Mouse (Mus musculus): ENCODE data around the gene Il10rb. TPM values are rescaled to one million over a fixed set of nuclear protein-coding genes. Genes with fewer than 3 reads are reported as not detected.
A peak's percentile ranks its signal among the peaks of the same experiment; 100 is the strongest.

Il10rb gene
- polyA plus RNA-seq, 1 experiment from 2014 or later: 33.6 TPM

GRCm38 (mm10) chr16:91448088-91448487 is 42.1 kb downstream of the Il10rb start:
- no peaks in the 10 kb centered on the region for H3K27me3 ChIP-seq (ENCODE audit: control insufficient read depth, insufficient read depth, low read depth, low read length)
- H3K4me1 ChIP-seq (ENCODE audit: control insufficient read depth, low read depth, low read length): peaks cover 55% of the 10 kb centered on the region
- H3K9ac ChIP-seq (ENCODE audit: low read depth, low read length): peak overlapping the region; percentile 54
- H3K27ac ChIP-seq (ENCODE audit: low read length): peak overlapping the region; percentile 90
- H3K9me3 ChIP-seq (replicated peaks; ENCODE audit: control insufficient read depth, low read length): peaks cover 3% of the 10 kb centered on the region; the same call in 1 of the 2 replicates
- H3K4me2 ChIP-seq (ENCODE audit: low read depth, low read length): peak overlapping the region; percentile 38
- H3K4me3 ChIP-seq (ENCODE audit: low read depth, low read length): no peak overlapping the region
- H3K36me3 ChIP-seq (ENCODE audit: control insufficient read depth, insufficient read depth): no peaks in the 10 kb centered on the region
- 48% methylated on average over 5 of the region's 5 CpGs for WGBS (ENCODE audit: insufficient replicate concordance)
- ATAC-seq (ENCODE audit: low read depth): peak; percentile 77

GRCm38 (mm10) chr16:91448895-91449294 is 42.9 kb downstream of the Il10rb start:
- Histone ChIP-seq H3K9ac (ENCODE audit: low read depth, low read length) (peak overlapping the region; percentile 36), H3K9me3 (replicated peaks; ENCODE audit: control insufficient read depth, low read length) (peaks cover 2% of the 10 kb centered on the region; the same call in 1 of the 2 replicates), H3K4me1 (ENCODE audit: control insufficient read depth, low read depth, low read length) (peaks cover 51% of the 10 kb centered on the region), H3K4me2 (ENCODE audit: low read depth, low read length) (no peak overlapping the region), H3K36me3 (ENCODE audit: control insufficient read depth, insufficient read depth) (no peaks in the 10 kb centered on the region), H3K27me3 (ENCODE audit: control insufficient read depth, insufficient read depth, low read depth, low read length) (no peaks in the 10 kb centered on the region), H3K27ac (ENCODE audit: low read length) (peak overlapping the region; percentile 90), H3K4me3 (ENCODE audit: low read depth, low read length) (no peak overlapping the region)
- peak; percentile 57 for ATAC-seq (ENCODE audit: low read depth)
- WGBS (ENCODE audit: insufficient replicate concordance): 40% methylated on average over 7 of the region's 7 CpGs

DNA sequence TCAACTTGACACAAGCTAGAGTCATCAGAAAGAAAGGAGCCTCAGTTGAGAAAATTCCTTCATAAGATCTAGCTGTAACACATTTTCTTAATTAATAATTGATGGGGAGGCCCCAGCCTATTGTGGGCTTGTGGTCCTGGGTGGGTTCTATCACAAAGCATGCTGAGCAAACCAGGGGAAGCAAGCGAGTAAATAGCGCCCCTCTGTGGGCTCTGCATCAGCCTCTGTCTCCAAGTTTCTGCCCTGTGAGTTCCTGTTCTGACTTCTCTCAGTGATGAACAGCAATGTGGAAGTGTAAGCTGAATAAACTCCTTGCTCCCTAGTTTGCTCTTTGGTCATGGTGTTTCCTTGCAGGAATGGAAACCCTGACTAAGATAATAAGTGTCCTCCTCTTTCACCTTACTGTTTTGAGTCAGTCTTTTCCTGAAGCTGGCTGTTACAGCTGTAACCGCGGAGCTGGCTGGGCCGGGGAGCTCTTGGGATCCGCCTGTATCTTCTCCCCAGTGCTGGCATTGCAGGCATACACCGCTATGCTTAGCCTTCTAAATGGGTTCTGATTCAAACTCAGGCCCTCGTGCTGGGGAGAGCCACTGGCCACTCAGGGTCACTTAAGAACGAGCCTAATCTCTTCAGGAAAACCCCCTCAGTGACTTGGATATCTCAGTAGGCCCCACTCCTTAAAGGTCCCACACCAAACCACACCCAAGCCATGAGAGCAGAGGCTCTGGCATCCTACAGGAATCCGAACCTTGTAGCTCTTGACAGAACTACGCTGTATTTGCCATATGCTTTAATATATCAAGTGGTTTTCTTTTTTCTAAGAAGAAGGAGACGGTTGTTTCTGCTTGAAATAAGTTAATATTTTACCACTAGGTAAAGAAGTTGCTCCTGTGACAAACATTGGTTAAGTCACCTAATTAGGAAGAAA is 44.4 kb downstream of the Il10rb start:
- H3K27ac ChIP-seq (ENCODE audit: low read length): peak overlapping the region; percentile 41
- no peaks in the 10 kb centered on the region for H3K27me3 ChIP-seq (ENCODE audit: control insufficient read depth, insufficient read depth, low read depth, low read length)
- no peak overlapping the region for H3K4me3 ChIP-seq (ENCODE audit: low read depth, low read length)
- H3K9me3 ChIP-seq (replicated peaks; ENCODE audit: control insufficient read depth, low read length): no peaks in the 10 kb centered on the region
- no peak overlapping the region for H3K9ac ChIP-seq (ENCODE audit: low read depth, low read length)
- no peak overlapping the region for H3K4me2 ChIP-seq (ENCODE audit: low read depth, low read length)
- 76% methylated on average over 12 of the region's 12 CpGs for WGBS (ENCODE audit: insufficient replicate concordance)
- peaks cover 51% of the 10 kb centered on the region for H3K4me1 ChIP-seq (ENCODE audit: control insufficient read depth, low read depth, low read length)
- no peak for ATAC-seq (ENCODE audit: low read depth)
- H3K36me3 ChIP-seq (ENCODE audit: control insufficient read depth, insufficient read depth): no peaks in the 10 kb centered on the region

- WGBS (ENCODE audit: insufficient replicate concordance): 27% methylated on average over 2 of the region's 2 CpGs
- peak overlapping the region; percentile 4; the same call in 1 of the 2 replicates for H3K9ac ChIP-seq (ENCODE audit: low read depth, low read length)
- ATAC-seq (ENCODE audit: low read depth): no peak
- H3K4me3 ChIP-seq (ENCODE audit: low read depth, low read length): no peak overlapping the region
- no peak overlapping the region for H3K4me2 ChIP-seq (ENCODE audit: low read depth, low read length)
- H3K27me3 ChIP-seq (ENCODE audit: control insufficient read depth, insufficient read depth, low read depth, low read length): no peaks in the 10 kb centered on the region
- no peaks in the 10 kb centered on the region for H3K9me3 ChIP-seq (replicated peaks; ENCODE audit: control insufficient read depth, low read length)
- H3K4me1 ChIP-seq (ENCODE audit: control insufficient read depth, low read depth, low read length): peaks cover 40% of the 10 kb centered on the region
- H3K27ac ChIP-seq (ENCODE audit: low read length): peak overlapping the region; percentile 51
- no peaks in the 10 kb centered on the region for H3K36me3 ChIP-seq (ENCODE audit: control insufficient read depth, insufficient read depth)
These were observed 46.0 kb downstream of the Il10rb start for GRCm38 (mm10) chr16:91451949-91452348.

GRCm38 (mm10) chr16:91452363-91452896 is 46.5 kb downstream of the Il10rb start:
- H3K27ac ChIP-seq (ENCODE audit: low read length): peak overlapping the region; percentile 51
- peaks cover 36% of the 10 kb centered on the region for H3K4me1 ChIP-seq (ENCODE audit: control insufficient read depth, low read depth, low read length)
- no peaks in the 10 kb centered on the region for H3K27me3 ChIP-seq (ENCODE audit: control insufficient read depth, insufficient read depth, low read depth, low read length)
- no peaks in the 10 kb centered on the region for H3K36me3 ChIP-seq (ENCODE audit: control insufficient read depth, insufficient read depth)
- H3K9me3 ChIP-seq (replicated peaks; ENCODE audit: control insufficient read depth, low read length): no peaks in the 10 kb centered on the region
- WGBS (ENCODE audit: insufficient replicate concordance): 39% methylated on average over 6 of the region's 6 CpGs
- no peak overlapping the region for H3K9ac ChIP-seq (ENCODE audit: low read depth, low read length)
- no peak overlapping the region for H3K4me2 ChIP-seq (ENCODE audit: low read depth, low read length)
- no peak for ATAC-seq (ENCODE audit: low read depth)
- H3K4me3 ChIP-seq (ENCODE audit: low read depth, low read length): no peak overlapping the region

DNA sequence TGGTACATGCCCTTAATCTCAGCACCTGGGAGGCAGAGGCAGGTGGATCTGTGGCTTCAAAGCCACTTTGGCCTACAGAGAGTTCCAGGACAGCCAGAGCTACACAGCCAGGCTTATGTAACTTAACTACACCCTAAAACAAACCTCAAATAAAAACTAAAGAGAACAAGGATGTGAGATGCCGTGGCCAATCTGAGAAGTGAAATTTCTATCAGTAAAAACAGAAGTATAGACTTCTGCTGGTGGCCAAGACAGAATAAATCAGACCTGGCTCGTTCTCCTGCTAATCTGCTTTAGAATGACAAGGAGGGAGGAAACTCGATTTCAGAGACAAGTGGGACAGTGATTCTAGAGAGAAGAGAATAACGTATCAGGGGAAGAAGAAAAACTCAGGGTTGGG is 49.9 kb downstream of the Il10rb start:
- no peak for ATAC-seq (ENCODE audit: low read depth)
- Histone ChIP-seq H3K9me3 (replicated peaks; ENCODE audit: control insufficient read depth, low read length) (no peaks in the 10 kb centered on the region), H3K27ac (ENCODE audit: low read length) (no peak overlapping the region; the same call in 1 of the 2 replicates), H3K36me3 (ENCODE audit: control insufficient read depth, insufficient read depth) (no peaks in the 10 kb centered on the region), H3K27me3 (ENCODE audit: control insufficient read depth, insufficient read depth, low read depth, low read length) (no peaks in the 10 kb centered on the region), H3K4me1 (ENCODE audit: control insufficient read depth, low read depth, low read length) (peaks cover 18% of the 10 kb centered on the region), H3K4me3 (ENCODE audit: low read depth, low read length) (no peak overlapping the region), H3K9ac (ENCODE audit: low read depth, low read length) (no peak overlapping the region), H3K4me2 (ENCODE audit: low read depth, low read length) (no peak overlapping the region)
- WGBS (ENCODE audit: insufficient replicate concordance): 25% methylated on average over 4 of the region's 4 CpGs

GRCm38 (mm10) chr16:91458301-91458746 is 52.4 kb downstream of the Il10rb start:
- no peaks in the 10 kb centered on the region for H3K9me3 ChIP-seq (replicated peaks; ENCODE audit: control insufficient read depth, low read length)
- H3K27me3 ChIP-seq (ENCODE audit: control insufficient read depth, insufficient read depth, low read depth, low read length): no peaks in the 10 kb centered on the region
- 58% methylated on average over 21 of the region's 21 CpGs for WGBS (ENCODE audit: insufficient replicate concordance)
- peaks cover 30% of the 10 kb centered on the region for H3K4me1 ChIP-seq (ENCODE audit: control insufficient read depth, low read depth, low read length)
- H3K4me2 ChIP-seq (ENCODE audit: low read depth, low read length): no peak overlapping the region
- H3K4me3 ChIP-seq (ENCODE audit: low read depth, low read length): no peak overlapping the region
- no peak overlapping the region for H3K9ac ChIP-seq (ENCODE audit: low read depth, low read length)
- H3K27ac ChIP-seq (ENCODE audit: low read length): peak overlapping the region; percentile 3; the same call in 1 of the 2 replicates
- no peaks in the 10 kb centered on the region for H3K36me3 ChIP-seq (ENCODE audit: control insufficient read depth, insufficient read depth)
- ATAC-seq (ENCODE audit: low read depth): peak; percentile 53; the same call in 1 of the 2 replicates

DNA sequence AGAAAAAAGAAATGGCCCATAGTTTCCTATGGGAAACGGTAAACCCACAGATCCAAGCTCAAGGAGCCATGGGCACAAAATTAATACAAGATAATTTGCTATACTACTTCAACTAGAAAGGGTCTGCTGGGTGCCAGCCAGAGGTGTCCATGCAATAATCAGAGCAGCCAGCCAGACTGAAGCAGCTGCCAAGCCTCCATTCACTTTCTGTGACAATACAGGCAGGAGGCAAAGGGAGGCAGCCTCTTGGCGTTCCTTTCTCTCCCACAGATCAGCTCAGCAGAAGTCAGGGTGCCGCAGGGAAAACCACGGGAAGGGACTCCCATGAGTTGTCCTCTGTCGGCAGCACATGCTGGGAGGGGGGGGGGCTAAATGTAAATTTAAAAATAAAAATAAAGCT is 53.0 kb downstream of the Il10rb start:
- ATAC-seq (ENCODE audit: low read depth): no peak
- Histone ChIP-seq H3K4me3 (ENCODE audit: low read depth, low read length) (no peak overlapping the region), H3K36me3 (ENCODE audit: control insufficient read depth, insufficient read depth) (no peaks in the 10 kb centered on the region), H3K9ac (ENCODE audit: low read depth, low read length) (peak overlapping the region; percentile 29; the same call in 1 of the 2 replicates), H3K9me3 (replicated peaks; ENCODE audit: control insufficient read depth, low read length) (no peaks in the 10 kb centered on the region), H3K27ac (ENCODE audit: low read length) (peak overlapping the region; percentile 37), H3K4me1 (ENCODE audit: control insufficient read depth, low read depth, low read length) (peaks cover 37% of the 10 kb centered on the region), H3K27me3 (ENCODE audit: control insufficient read depth, insufficient read depth, low read depth, low read length) (no peaks in the 10 kb centered on the region), H3K4me2 (ENCODE audit: low read depth, low read length) (no peak overlapping the region)
- WGBS (ENCODE audit: insufficient replicate concordance): 75% methylated on average over 5 of the region's 5 CpGs

- H3K9ac ChIP-seq (ENCODE audit: low read depth, low read length): peak overlapping the region; percentile 29; the same call in 1 of the 2 replicates
- ATAC-seq (ENCODE audit: low read depth): no peak
- no peaks in the 10 kb centered on the region for H3K36me3 ChIP-seq (ENCODE audit: control insufficient read depth, insufficient read depth)
- no peak overlapping the region for H3K4me3 ChIP-seq (ENCODE audit: low read depth, low read length)
- H3K27ac ChIP-seq (ENCODE audit: low read length): peak overlapping the region; percentile 37; the same call in 1 of the 2 replicates
- no peaks in the 10 kb centered on the region for H3K27me3 ChIP-seq (ENCODE audit: control insufficient read depth, insufficient read depth, low read depth, low read length)
- no peaks in the 10 kb centered on the region for H3K9me3 ChIP-seq (replicated peaks; ENCODE audit: control insufficient read depth, low read length)
- peaks cover 41% of the 10 kb centered on the region for H3K4me1 ChIP-seq (ENCODE audit: control insufficient read depth, low read depth, low read length)
- WGBS (ENCODE audit: insufficient replicate concordance): 82% methylated on average over 3 of the region's 3 CpGs
- H3K4me2 ChIP-seq (ENCODE audit: low read depth, low read length): no peak overlapping the region
These were observed 53.4 kb downstream of the Il10rb start for GRCm38 (mm10) chr16:91459396-91459795.

All from liver, embryonic 16.5 days (tissue).